Mouse (Mus musculus): Measurements from ENCODE around the gene Creb3l4.
"Not testable (repeated sequence)": the region's sequence is repeated elsewhere in the genome, so short reads cannot be mapped to it uniquely, and the experiment has no call there.

The Creb3l4 gene

DNA sequence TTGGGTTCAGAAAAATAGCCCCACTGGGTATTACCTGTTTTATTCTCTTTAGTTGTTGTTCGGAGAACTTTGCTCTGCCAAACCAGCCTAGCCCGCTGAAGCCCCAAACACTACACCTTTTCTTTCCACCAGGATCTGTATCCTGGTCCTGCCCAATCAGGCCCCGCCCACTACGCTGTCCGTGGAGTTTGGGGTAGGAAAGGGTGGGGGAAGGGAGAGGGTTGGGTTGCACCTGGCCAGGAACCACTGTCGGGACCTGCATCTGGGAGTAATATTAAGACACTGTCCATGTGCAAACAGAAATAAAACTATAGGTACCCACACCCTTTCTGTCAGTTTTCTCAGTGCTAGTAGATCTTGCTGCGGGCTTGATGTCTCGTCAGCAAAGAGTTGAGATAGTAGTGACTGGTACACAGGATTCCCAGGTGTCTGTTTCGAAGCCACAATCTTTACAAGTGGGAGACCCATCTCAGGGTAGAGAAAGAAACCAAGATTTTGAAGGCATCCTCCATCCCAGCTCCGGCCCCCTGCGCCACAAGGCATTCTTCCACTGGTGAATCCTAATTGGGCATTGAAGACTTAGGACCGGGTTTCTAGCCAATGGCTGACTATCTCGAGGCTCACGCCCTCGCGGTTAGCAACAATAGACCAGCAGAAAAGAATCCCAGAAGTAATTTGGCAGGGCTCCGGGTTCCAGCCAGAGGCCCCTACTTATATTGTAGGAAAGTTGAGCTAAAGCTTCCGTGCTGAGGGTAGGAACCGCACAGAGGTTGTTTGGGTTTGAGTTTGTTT is at the start of gene Creb3l4:
Creb3l4 (minus strand) TSS at position 529 of the 792 bp plus-strand sequence.
- DNase-seq: no peak

DNA sequence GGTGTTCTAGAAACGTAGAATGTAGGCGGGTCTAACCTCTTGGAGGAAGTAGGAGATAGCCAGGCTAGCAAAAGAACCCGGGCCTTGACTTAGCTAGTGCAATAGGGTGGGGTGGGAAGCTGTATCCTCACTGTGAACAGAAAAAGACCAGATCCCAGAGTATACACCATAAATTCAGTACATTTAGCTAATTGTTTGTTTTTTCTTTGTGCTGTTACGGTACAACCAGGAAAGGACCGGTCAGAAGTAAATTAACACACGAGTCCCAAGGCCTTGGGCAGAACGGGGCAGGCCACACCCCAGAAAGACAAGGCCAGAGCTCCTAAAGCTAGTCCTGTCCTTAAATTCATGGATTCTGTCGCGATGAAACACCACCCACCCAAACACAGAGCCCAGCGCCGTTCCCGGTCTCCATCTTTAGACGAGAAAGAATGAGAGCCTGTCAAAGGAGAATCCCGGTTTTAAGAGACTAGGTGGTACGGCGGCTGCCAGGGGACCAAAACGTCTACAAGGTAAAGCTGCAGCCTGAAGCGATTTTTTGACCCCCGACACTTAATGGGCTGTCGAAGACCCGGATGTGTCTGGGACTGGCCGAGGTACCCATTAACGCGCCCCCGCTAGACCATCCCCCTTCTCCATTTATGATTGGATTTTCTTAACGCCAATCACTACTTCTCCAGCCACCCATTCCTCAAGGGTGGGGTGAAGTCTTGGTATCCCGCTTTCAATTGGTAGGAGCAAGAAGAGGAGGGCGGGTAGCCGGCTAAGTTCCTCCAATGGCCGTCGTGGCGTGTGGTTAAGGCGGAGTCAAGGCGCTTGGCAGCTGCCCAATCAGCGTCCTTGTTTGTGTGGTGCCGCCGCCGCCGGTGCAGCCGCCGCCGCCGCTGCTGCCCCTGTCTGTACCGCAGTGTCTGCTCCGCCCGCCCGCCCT is 49.3 kb upstream of the Creb3l4 start, which contains the start of gene Gatad2b:
Gatad2b (plus strand) TSS at position 834 of the 931 bp plus-strand sequence.
- peak; percentile 100 for DNase-seq

DNA sequence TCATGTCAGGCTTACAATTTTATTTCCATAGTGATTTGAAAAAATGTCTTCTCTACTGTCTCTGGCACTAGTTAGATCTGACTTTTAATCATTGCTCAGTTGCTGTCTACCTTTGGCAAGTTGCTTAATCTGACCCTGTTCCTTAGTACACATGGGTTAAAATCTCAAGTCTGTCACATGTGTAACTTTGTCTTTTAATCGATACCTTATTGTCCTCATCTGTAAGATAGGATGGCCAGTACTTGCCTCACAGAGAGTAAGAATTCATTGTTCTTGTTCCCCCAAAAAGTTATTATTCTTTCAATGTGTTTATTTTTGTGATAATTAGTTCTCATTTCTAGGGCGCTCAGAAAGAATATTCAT is 48.7 kb upstream of the Creb3l4 start:
- no peak for DNase-seq

DNA sequence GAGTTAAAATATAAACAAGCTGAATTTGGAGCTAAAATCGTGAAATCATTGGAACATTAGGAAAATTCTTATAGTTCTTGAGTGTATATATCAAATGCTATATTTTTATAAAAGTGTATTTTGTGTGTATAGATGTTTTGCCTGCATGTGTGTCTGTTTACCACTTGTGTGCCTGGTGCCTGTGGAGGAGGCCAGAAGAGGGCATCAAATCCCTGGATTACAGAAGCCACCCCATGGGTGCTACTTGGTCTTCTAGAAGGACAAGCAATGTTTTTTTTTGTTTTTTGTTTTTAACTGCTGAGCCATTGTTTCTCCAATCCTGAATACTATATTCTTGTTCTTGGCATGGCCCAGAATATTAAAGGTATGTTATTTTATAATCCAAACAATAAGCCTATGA is 47.3 kb upstream of the Creb3l4 start:
- no peak for DNase-seq

DNA sequence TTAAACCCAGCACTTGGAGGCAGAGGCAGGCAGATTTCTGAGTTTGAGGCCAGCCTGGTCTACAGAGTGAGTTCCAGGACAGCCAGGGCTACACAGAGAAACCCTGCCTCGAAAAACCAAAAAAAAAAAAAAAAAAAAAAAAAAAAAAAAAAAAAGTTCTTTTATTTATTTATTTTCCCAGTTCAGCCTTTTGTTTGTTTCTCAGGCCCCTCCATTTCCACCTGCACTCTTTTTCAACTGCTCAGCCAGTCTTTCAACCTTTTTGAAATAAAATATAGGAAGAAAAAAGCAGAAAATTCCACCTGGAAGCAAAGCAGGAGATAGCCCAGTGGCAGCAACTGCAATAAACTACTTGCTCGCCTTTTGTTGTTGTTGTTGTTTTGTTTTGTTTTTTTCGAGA is 46.1 kb upstream of the Creb3l4 start:
- not testable (repeated sequence) for DNase-seq

DNA sequence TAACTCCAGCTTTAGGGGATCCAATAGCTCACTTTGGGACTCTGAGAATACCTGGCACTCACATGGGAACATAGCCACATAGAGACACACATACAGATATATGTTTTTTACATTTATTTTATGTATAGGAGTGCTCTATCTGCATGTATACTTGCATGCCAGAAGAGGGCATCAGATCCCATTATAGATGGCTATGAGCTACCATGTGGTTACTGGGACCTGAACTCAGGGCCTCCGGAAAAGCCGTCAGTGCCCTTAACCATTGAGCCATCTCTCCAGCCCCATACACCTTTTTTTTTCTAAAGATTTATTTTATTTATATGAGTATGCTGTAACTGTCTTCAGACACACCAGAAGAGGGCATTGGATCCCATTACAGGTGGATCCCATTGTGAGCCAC is 40.8 kb upstream of the Creb3l4 start:
- DNase-seq: no peak

DNA sequence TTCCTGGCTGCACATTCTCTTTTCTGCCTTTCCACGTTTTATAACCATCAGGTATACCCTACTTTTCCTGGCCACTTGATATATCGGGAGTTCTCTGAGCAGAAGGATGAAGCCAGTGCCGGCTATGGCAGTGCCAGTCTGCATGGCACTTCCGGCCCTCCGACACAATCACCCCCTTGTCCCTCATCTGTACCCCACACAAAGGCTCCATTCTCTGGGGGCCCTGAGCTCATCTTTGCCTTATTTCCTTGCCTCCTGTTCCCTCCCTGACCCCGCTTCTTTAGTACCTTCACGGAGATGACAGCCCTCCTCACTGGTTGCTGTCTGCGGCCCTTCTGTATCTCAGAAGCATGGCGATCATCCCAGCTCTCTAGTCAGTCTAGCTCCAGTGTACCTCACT is 37.4 kb upstream of the Creb3l4 start:
- peak; percentile 68 for DNase-seq

DNA sequence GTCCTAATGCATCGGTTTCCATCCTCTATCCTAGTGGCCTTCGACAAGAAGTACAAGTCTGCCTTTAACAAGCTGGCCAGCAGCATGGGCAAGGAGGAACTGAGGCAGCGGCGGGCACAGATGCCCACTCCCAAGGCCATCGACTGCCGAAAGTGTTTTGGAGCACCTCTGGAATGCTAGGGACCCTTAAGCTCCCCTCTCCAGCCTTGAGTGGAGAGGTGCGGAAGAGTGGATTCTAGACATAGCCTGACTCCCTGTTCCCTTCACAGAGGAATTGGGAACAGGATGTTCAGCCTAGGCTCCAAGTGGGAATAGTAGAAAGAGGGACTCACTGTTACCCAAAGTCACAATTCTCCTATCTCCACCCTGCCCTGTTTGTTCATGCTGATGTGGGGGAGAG is 36.4 kb upstream of the Creb3l4 start:
- no peak for DNase-seq

DNA sequence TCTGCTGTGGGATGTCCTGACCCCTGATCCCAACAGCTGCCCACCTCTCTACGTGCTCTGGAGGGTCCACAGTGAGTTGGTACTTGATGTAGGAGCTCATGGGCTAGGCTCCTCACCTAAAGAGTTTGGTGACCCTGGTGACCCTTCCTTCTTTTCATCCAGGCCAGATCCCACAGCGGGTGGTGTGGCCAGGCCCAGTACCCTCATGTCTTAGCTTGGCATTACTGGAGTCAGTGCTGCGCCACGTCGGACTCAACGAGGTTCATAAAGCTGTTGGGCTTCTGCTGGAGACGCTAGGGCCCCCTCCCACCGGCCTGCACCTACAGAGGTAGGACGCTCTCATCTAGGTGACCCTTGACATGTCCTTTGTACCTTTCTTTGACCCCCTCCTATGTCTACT is 35.9 kb upstream of the Creb3l4 start:
- DNase-seq: no peak

DNA sequence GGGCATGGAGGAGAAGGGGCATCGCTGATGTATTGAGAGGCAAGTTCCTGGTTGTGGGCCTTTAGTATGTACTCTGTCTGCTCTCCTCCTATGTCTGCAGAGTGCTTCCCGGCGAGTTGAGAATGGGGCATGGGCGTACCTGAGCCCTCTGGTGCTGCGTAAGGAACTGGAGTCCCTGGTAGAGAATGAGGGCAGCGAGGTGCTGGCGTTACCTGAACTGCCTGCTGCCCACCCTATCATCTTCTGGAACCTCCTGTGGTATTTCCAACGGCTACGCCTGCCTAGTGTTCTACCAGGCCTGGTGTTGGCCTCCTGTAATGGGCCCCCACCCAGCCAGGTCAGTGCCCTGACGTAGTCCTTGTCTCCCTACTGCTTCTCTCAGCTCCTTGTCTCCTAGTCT is 34.9 kb upstream of the Creb3l4 start:
- DNase-seq: no peak

DNA sequence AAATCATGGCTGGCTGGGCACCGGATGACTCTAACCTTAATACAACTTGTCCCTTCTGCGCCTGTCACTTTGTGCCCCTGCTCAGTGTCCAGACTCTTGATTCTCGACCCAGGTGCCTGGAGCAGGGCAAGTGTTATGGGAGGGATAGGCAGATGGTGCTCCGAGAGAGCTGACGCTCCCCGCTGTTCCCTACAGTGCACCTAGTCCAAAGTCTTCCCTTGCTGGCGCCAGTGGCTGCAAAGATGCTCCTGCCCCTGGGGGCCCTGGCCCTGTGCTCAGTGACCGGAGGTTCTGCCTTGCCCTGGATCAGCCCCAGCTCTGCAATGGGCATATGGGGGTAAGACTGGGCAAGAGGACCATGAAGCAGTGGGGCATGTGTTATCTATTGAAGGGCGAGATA is 34.5 kb upstream of the Creb3l4 start:
- DNase-seq: no peak

DNA sequence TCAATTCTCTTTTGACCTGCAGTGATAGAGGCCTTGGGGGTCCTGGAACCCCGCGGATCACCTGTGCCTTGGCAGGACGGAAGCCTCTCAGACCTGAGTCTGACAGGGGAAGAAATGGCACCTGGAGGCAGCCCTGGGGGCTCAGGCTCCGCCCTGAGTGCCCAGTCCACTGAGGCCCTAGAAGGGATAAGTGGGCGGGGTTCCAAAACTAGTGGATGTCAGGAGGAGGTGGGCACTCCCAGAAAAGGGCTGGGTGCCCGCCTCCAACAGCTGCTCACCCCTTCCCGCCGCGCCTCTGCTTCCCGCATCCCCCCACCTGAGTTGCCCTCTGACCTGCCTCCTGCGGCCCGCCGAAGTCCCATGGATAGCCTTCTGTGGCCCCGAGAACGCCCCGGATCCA is 33.5 kb upstream of the Creb3l4 start:
- no peak for DNase-seq

DNA sequence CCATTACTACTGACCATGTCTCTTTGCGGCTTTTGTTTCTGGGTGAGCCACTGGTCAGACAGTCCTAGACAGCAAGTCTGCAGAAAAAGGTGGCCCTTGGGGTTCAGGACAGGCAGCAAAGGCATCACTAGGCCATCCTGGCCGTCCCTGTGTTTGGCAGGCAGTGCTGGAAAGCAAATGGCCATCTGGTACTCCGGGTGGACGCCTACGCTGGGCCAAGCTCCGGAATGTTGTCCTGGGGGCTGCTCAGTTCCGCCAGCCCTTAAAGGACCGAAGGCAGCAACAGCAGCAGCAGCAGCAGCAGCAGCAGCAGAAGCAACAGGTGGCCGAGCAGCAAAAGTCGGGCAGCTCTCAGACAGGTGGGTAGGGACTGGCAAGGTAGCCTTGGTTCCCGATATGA is 32.0 kb upstream of the Creb3l4 start:
- DNase-seq: no peak

DNA sequence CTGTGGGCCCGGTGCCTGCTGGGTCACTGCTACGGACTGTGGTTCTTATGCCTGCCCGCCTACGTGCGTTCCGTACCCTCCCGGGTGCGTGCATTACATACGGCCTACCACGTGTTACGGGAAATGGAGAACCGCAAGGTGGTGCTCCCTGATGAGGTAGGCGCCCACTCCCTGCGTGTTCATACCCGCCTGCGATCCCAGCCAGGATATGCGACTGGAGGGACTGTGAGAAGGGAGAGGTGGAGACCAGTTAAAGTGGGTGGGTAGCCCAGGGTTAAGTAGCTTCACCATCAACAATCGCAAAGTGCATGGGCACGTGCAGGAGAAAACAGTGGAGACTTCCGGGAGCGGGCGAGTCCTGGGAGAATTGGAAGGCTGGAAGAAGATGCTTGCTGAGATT is 30.5 kb upstream of the Creb3l4 start:
- no peak for DNase-seq

DNA sequence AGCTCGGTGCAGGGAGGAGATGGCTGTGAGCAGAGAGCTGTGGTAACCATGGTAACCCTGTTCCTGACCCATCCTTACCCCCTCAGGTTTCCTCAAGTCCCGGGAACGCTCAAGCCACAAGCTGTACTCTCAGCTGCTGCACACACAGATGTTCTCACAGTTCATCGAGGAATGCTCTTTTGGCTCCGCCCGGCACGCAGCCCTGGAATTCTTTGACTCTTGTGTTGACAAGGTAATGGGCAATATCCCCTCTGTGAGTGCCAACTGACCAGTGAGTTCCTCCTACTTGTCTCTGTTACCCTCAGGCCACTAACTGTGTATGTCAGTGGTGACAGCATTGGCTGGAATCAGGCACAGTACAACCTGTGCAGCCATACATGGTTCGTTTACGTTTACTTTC is 28.9 kb upstream of the Creb3l4 start:
- no peak for DNase-seq

DNA sequence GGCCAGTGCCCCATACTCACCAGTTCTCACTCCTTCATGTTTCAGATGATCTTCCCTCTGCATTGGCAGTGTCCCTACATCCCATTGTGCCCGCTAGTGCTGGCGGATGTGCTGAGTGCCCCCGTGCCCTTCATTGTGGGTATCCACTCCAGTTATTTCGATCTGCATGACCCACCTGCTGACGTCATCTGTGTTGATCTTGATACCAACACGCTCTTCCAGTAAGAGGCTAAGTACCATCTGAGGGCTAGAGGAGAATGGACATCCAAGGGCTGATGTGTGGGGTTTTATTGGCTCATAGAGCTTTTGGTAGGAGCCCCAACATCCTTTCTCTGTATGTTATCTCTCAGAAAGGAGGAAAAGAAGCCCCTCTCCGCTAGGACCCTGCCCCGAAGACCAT is 27.5 kb upstream of the Creb3l4 start:
- DNase-seq: no peak

DNA sequence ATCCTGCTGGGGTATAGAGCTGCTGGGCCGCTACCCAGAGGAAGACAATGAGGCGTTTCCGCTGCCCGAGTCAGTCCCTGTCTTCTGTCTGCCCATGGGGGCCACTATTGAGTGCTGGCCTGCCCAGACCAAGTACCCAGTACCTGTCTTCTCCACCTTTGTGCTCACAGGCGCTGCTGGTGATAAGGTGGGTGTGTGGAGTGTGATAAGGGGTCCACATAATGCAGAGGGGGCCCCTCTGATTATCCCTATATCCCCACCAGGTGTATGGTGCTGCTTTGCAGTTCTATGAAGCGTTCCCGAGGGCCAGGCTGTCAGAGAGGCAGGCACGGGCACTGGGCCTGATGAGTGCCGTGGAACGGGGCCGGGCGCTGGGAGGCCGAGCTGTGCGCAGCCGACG is 25.7 kb upstream of the Creb3l4 start:
- no peak for DNase-seq

DNA sequence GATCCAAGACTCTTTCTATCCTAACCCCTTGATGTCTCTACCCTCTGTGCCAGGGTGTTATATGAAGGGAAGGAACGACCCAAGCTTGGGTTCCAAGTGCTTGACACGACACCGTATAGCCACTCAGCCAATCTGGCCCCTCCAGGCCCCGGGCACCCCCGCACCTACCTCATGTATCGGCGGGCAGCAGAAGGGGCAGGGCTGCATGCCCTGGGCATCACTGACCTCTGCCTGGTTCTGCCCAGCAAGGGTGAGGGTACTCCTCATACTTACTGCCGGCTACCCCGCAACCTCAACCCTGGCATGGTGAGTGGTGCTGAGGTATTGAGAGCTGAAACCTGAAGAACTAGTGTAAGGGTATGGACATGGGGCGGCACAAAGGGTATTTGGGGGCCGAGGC is 24.9 kb upstream of the Creb3l4 start:
- no peak for DNase-seq

DNA sequence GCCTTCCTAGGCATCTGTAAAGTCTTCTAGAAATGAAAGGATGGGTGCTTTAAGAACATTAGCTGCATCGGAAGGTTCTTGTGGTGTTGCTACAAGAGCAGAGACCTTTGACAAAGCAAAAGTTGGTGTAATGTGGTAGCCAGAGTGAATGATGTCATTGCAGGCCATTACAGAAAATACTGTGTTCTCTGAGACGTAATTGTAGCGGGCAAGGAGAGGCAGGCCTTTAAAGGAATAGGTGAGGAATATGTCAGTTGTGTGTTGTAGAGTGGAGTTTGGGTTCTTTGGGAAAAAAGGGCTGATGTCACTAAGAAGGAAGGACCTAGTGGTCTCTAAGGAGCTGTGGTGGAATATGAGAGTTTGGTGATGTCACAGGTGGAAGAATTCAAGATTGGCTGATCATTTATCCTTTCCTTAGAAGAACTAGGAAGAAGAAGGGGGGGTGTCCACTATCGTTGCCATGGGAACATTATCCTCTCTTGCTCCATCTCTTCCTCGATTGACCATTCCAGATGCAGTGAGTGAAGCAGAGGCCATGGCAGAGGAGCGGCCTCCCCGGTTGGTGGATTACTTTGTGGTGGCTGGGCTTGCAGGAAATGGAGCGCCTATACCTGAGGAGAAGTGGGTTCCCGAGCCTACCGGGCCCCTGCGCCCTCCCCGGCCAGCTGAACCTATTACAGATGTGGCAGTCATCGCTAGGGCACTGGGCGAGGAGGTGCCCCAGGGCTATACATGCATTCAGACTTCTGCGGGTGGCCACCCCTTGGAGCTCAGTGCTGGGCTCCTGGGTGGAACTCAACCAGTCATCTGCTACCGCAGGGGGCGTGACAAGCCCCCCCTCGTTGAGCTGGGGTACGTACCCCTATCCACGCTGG is 23.8 kb upstream of the Creb3l4 start:
- DNase-seq: no peak

DNA sequence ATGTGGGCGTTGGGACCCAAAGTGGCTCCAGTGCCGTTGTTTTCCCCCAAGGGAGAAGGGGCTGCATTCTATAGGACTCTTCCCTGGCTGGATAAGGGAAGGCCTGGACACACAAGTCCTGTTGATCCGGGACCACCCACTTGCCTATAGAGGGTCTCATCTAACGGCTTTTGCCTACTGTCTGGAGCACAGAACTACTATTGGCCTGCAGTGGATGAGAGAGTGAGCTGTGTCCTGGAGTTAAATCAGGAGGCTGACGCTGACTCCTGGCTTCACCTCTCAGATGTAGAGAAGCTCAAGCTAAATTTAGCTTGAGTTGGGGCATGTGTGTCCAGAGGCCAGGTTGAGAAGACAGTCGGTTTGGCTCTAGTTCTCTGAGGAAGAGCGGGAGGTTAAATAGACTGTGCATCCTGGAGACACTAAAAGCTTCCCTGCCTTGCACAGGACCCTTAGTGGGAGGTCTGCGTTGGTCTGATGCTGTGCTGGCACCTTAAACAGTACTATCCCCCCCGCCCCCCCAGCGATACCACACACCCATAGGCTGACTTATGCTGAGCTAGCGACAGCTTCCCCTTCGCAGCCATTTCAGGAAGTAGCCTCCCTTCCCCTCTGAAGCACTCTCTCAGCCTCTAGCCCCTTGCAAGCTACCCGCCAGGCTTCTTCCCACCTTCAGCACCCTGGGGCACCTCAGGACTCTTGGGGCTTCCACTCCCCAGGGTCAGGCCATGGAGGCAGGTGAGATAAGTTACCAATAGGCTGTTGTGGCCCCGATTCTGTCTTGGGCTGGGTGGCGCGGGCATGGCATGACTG is 22.8 kb upstream of the Creb3l4 start:
- no peak for DNase-seq

DNA sequence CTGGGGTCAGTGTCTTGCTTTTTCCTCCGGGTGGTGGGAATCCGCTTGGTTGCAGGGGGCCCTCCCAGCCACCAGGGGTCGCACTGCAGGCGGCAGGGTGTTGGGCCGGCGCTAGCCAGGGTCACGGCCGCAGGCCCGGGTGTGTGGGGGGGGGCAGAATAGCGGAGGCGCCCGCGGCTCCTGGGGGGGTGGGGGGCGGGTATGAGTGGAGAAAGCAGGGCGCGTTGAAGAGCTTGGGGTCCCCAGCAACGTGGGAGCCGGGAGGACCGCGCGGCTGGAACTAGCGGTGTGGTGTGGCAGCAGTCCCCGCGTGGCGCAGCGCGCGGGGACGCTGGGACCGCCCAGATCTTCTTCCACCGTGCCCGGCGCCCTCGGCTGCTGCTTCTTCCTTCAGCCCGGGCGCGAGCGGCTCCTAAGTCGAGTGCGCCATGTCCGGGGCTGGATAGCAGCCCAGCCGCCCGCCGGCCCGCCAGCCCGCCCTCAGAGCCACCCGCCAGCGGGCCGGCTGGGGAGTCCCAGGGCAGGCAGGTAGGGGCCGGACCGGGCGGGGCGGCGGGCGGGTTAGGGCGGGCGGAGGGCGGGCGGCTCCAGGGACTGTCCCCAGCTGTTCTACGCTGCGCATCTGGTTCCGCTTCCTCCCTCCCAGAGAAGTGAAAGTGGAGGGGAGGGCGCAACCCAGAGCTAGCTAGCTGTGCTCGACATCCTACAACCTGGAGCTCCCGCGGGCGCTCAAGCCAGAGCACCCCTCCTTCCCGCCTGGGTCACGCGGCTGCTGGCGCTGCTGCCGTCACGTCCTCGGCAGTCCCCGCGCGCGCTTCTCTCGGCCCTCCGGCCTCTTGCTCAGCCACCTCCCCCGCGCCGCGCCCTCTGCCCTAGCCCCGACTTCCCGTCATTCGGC is 22.0 kb upstream of the Creb3l4 start, which contains the start of gene Dennd4b:
Dennd4b (plus strand) TSS at position 152 of the 898 bp plus-strand sequence.
- peak; percentile 94 for DNase-seq
